Mouse (Mus musculus) megakaryocyte progenitor cell, adult 5-6 weeks (primary cell): ENCODE results near the gene Hnrnpul1. TPM values are rescaled to one million over a fixed set of nuclear protein-coding genes. Genes with fewer than 3 reads are reported as not detected.
"Not testable (repeated sequence)": the region's sequence is repeated elsewhere in the genome, so short reads cannot be mapped to it uniquely, and the experiment has no call there.

ENCODE experiments used
- ATAC-seq: replicated peaks from 2 replicates; pipeline ENCODE4 v1.8.0; 2016; ENCODE audit warnings: mild to moderate bottlenecking, moderate TSS enrichment, inconsistent platforms; ENCODE audit not compliant: poor library complexity
- total RNA-seq, 2 experiments: library from RNA; stranded (forward) in 1 of 2; stranded (reverse) in 1 of 2; fragments of 157-497, 149-512 nt in 1 of 2; fragments of 200-1000 nt in 1 of 2; gene quantifications; 2 replicates each; pipeline versions ENCODE4 v1.2.3 to v1.2.4; 2015 to 2017

Gene Hnrnpul1
- 132 and 135 TPM in 2 replicates for total RNA-seq (2015)
- total RNA-seq (2017), result 126 and 141 TPM in 2 replicates

DNA sequence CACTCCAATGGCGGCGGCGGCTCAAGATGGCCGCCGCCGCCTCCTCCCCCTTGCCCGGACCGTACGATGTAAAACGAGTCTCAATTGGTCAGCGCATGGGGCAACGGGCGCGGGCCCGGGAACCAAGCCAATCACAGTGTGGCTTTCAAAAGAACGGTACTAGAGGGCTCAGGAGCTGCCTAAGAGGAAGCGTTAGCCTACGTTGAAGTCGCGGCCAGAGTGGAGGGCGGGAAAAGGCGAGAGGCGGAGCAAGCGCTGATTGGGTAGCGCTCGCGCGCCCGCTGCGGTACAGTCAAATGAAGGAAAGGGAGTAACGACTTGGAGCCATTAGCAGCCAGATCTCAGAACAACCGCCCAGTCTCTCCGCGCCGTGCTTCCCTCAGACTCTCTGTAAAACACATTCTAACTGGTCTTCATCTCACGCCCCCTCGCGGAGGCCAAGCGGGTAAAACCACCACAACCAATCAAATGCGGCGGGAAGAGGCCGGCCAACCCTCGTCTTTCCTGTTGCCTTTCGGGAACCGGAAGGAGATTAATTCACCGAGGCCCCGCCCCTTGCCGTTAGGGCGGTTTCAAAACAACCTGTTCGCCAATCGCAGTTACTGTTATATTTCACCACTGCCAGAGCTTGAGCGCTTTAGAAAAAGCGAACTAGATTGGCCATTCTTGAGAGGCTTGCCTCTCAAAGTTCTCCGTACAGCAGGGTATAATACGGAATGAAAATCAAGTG, at the start of gene Hnrnpul1:
TSS of gene Hnrnpul1 (minus strand) at position 20 of the 730 bp plus-strand sequence.
- ATAC-seq, result peak; percentile 69

DNA sequence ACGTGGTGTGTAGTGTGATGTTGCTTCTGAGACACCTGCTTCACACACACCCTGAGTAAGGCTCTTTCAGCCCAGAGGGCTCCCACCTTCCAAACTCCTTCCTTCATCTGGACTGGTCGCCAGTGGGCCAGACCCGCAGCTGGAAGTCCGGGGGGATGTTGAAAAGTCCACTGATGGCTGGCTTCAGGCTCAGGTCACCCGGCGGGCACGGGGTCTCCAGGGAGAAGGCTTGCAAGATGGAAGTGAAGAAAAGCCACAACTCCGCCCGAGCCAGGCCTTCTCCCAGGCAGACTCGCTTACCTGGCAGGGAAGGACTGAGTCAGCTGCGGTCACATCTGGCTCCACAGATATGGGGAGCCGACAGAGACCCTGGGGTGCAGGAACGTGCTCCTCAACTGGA, 48.9 kb upstream of the Hnrnpul1 start:
- no peak for ATAC-seq

- no peak; the same call in 1 of the 2 replicates for ATAC-seq
Observed at GRCm38 (mm10) chr7:25802241-25803125, 47.9 kb upstream of the Hnrnpul1 start.

GRCm38 (mm10) chr7:25801031-25801430, 46.5 kb upstream of the Hnrnpul1 start:
- ATAC-seq, result no peak

DNA sequence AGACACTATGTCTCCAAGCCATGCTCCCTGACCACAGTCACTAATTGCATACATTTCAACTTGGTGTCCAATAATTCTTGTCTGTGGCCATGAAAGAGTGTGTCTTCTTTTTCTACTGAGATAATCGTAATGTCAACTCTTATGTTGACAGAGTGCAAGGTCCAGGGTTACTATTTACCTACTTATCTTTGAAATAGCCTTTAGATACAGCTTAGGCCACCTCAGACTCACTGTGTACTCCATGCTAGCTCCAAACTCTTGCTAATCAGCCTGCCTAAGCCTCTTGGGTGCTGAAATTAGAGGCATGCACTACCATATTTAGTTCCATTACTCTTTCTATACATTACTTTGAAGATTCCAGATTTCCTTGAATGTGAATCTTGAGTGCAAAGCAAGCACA, 44.8 kb upstream of the Hnrnpul1 start:
- no peak for ATAC-seq

- ATAC-seq, result no peak
Observed at GRCm38 (mm10) chr7:25798540-25798939, 44.0 kb upstream of the Hnrnpul1 start.

- no peak for ATAC-seq
Observed at GRCm38 (mm10) chr7:25794775-25795174, 40.2 kb upstream of the Hnrnpul1 start.

- ATAC-seq, result 0 out of 2 replicates have a peak, but pooled peaks have one; percentile 20
Observed at GRCm38 (mm10) chr7:25793679-25794078, 39.1 kb upstream of the Hnrnpul1 start.

- ATAC-seq, result not testable (repeated sequence)
Observed at GRCm38 (mm10) chr7:25792966-25793365, 38.4 kb upstream of the Hnrnpul1 start.

DNA sequence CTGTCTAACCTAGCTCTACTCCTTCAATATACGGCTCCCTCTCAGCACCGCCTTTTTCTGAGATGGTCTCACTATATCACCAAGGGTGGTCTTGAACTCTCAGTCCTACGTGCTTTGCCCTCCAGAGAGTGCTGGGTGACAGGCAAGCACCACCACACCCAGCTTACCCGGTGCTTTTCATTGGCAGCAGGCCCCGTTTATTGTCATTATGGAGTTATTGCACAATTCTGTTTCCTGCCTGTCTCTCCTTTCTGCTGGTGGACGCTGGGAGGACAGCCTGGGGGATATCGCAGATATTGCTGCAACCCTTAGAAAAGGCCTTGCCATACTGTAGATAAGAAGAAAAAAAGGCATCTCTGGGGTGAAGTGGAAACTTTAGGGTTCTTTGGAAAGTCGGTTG, 36.1 kb upstream of the Hnrnpul1 start:
- peak; percentile 83 for ATAC-seq

DNA sequence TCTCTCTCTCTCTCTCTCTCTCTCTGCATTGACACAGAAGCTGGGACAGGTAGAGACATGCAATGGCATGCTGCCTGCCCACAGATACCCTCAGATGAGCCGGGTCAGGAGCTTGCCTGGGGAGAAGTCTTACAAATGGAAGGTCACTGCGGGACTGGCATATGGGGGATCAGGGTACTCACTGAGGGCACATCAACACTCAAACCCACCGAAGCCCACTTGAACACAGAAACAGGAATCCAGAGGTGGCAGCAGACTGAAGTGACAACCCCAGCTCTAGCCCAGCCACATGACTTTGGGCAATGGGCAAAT, 34.5 kb upstream of the Hnrnpul1 start:
- ATAC-seq, result no peak

DNA sequence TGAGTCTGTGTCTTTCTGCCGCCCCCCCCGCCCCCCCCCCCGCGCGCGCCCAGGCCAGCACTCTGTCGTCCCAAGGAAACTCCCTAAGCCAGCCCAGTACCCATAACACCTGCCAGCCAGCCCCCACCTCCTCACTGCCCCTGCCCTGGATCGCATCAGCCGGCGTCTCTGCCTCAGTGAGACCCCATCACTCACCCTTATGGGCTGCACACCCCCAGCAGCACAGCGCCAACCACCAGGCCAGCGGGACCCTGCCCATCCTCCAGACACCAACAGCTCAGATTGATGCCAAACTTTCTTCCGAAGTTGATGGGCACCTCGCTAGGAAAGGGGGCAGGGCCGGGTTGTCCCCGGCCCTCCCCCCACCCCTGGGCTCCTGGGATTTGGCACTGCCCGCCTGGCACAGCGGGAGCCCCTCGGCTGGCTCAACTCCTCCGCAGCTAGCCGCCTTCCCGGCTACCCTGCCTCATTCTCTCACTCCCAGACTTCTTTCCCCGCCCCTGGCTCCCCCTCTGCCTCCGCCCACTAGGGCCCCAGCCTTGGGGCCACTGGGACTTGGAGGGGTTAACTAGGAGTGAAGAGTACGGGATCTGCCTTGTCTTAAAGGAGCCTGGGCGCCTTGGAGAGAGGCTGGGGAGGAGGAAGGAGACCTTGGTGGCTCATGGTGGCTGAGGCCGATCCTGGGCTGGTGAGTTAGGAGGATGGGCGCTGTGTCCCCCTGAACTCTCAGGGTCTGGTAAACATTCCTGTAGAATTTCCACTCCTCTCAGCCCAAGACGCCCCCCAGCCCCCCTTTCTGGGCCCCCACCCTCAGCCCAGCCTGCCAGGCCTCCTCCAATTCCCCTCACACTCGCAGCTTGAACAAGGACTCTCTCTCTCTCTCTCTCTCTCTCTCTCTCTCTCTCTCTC, 33.9 kb upstream of the Hnrnpul1 start, which contains the start of gene Axl:
TSS of gene Axl (minus strand) at position 486 of the 909 bp plus-strand sequence.
- ATAC-seq, result peak; percentile 16; the same call in 1 of the 2 replicates

GRCm38 (mm10) chr7:25787456-25788219, 33.1 kb upstream of the Hnrnpul1 start:
- no peak for ATAC-seq

DNA sequence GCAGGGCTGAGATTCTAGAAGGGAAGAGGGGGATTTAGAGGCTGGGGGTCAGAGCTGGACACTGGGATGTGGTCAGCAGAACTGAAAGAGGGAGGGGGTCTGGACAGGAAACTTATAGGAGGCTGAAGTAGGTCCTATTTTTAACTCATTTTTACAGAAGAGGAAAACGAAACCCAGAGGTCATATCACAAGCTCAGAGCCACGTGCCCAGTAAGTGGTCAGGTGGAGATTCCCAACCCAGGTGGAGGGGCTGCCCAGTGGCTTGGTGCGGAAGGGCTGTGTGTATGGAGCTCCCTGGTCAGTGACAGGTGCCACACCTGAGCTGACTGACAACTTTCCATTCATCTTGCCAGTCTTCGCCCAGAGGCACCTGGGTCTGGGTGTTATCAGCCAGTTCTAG, 32.4 kb upstream of the Hnrnpul1 start:
- ATAC-seq, result no peak

GRCm38 (mm10) chr7:25785752-25786151, 31.2 kb upstream of the Hnrnpul1 start:
- no peak for ATAC-seq

DNA sequence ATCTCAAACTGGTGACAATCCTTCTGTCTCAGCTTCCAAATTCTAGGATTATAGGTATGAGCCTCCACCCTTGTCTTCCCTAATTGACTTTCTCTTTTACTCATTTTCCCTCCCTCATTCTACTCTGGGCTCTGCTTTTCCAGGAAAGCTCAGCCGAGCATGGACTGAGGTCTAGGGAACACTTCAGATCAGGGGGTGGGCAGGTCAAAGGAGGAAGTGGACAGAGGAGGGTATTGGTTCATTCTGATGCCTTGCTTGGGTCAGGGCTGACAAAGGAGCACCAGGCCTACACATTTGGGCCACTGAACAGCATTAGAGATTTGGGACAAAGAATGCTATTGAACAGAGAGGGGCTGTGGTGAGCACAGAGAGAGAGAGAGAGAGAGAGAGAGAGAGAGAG, 30.3 kb upstream of the Hnrnpul1 start:
- no peak for ATAC-seq

- no peak for ATAC-seq
Observed at GRCm38 (mm10) chr7:25783746-25784145, 29.2 kb upstream of the Hnrnpul1 start.

- ATAC-seq, result peak; percentile 67
Observed at GRCm38 (mm10) chr7:25782744-25783143, 28.2 kb upstream of the Hnrnpul1 start.

- peak; percentile 12; the same call in 1 of the 2 replicates for ATAC-seq
Observed at GRCm38 (mm10) chr7:25781937-25782610, 27.5 kb upstream of the Hnrnpul1 start.
